Mouse (Mus musculus): ENCODE measurements around the gene Sdhb.

Gene Sdhb

DNA sequence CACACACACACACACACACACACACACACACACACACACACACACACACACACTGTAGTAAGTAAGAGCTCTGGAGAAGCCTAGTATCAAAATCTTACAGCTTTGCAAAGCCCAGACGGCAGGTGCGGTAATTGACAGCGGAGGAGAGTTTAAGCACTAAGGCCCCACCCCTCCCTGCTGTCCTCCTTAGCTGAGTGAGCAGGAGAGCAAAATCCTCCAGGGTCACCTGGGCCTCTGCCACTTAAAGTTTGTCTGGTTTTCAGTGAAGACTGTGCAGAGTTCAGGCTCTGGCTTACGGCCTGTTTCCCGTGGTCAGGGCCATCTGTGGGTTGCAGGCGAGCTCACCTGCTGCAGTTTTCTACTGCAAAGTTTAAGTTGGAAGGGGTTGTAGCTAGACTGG is 12.5 kb upstream of the Sdhb start:
- no peak for DNase-seq (ENCODE audit: low read depth, low spot score)

DNA sequence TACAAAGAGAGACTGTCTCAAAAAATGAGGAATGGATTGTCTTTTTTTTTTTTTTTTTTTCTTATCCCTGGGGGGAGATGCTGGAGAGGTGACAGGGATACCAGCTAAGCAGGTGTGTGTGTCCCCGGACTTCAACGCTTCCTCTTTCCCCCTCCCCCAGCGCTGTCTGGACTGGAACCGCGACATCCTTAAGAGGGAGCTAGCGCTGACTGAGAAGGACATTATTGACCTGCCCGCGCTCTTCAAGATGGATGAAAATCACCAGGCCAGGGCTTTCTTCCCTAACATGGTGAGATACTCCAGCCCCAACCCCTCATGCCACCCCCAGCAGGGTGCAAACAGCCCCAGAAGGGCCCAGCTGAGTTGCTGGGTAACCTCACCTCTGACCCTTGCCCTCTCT is 12.0 kb upstream of the Sdhb start:
- no peak for DNase-seq (ENCODE audit: low read depth, low spot score)

DNA sequence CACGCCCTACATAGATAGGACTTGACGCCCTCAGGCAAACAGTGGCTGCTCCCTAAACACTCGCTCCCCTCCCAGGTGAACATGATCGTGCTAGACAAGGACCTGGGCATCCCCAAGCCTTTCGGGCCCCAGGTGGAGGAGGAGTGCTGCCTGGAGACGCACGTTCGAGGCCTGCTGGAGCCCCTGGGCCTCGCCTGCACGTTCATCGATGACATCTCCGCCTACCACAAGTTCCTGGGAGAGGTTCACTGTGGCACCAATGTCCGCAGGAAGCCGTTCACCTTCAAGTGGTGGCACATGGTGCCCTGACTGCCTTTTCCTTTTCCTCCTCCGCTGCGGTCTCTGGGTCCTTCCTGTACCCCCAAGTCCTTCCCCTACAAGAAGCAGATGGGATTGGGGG is 11.4 kb upstream of the Sdhb start:
- no peak for DNase-seq (ENCODE audit: low read depth, low spot score)

DNA sequence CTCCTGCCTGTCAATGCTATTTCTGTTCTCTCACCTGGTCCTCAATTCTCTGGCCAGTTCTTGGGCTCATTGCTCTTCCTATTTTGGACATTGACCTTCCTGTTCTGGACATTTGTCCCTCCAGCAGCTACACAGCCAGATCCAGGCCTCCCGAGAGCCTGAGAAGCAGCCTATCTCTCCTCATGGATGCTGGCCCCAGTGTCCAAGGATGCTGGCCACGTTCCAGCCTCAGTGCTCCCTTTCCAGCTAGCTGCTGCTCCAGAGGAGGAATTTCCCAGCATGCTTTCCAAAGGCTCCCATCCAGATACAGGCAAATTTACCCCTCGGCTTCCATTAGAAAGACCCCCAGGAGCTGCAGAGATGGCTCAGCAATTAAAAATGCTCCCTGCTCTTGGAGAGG is 10.4 kb upstream of the Sdhb start:
- no peak for DNase-seq (ENCODE audit: low read depth, low spot score)

DNA sequence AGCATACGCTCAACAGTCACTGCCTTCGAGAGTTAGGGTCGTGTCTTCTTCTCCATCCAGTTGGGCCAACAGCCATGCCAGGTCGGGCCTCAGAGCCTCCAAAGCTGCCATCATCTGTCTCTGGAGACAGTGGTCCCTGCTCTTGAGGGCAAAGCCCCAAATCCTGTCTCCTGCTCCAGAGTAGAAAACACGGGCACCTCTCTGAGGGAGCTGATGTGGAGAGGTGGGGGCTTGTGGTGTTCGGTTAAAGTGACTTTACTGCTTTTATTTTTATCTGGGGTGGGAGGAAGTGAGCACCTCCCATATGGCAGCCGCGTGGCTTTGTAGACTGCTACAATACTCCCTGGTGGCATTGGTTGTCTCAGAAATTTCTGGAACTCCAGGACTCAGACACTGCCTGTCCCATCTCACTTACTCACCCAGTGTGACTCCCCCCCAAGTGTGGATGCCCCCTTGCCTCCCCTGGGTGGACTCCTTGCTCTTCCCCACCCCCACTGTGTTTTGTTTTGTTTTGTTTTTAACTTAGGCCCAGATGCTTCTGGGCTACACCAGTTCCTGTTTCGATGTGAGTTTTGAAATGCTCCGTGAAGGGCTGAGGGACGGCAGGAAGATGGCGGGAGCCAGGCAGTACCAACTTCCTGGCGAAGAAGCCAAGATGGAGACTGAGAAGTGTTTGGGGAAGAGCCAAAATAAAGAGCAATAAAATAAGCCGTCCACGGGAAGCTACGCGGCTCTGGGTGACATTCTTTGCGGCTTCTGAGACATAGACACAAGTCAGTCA is 9.0 kb upstream of the Sdhb start:
- DNase-seq (ENCODE audit: low read depth, low spot score): no peak

DNA sequence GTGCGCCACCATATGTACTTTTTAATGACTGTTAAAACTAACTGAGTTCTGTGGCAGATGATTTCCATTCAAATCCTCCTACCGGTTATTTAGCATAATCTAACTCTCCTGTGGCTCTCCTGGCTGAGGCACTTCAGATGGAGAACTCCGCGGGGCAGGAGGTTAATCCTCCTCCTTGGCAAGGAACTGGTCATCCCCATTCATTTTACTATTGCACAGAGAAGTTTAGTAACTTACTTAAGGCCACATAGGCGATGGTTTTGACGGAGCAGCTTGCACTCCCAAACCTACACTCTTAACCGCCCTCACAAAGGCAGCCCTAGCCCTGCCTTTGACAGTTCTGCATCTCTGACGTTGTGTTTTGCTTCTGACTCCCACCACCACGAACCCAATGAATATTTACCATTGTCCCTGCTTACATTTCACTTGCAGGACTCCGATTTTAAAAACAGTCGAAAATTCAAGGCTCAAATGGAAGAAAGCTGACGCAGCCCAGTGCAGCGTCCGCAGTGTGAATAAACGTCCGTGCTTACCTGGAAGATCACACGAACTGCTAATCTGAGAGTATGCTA is 3.8 kb upstream of the Sdhb start:
- DNase-seq (ENCODE audit: low read depth, low spot score): no peak

DNA sequence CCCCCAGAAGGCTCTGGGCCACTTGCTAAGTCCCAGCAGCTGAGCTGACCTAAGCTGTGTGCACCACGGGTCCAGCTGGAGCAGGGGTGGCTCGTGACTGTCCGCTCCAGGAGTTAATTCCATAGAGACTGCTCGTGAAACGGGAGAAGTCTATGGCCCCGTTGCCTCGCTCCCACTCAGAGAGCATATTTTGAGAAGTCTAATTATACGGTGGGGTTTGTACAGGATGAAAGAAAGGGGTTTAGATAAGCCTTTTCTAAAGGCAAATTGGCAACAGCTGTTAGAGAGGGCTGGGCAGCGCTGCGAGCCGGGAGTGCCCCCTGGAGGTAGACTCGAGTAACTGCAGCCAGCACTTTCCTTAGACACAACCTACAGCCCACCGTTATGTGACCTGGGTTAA is 3.3 kb upstream of the Sdhb start:
- DNase-seq (ENCODE audit: low read depth, low spot score): peak; percentile 67

DNA sequence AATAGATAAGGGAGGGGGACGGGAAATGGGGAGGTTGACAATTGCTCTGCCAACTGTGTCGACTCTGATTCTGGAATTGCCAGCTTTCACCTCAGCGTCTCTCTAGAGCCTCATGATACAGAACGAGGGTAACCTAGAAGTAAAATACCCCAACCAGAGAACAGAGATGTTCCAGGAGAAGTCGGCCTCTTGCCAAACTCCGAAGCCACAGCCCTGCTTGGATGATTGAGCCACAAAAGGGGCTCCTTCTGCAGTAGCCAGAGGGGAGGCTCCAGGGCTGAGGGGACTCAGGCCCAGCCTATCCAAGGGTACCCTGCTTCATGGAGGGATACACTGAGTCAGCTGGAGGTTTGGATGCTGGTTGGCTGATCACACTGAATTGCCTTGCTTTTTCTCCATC is 2.7 kb upstream of the Sdhb start:
- DNase-seq (ENCODE audit: low read depth, low spot score): no peak

DNA sequence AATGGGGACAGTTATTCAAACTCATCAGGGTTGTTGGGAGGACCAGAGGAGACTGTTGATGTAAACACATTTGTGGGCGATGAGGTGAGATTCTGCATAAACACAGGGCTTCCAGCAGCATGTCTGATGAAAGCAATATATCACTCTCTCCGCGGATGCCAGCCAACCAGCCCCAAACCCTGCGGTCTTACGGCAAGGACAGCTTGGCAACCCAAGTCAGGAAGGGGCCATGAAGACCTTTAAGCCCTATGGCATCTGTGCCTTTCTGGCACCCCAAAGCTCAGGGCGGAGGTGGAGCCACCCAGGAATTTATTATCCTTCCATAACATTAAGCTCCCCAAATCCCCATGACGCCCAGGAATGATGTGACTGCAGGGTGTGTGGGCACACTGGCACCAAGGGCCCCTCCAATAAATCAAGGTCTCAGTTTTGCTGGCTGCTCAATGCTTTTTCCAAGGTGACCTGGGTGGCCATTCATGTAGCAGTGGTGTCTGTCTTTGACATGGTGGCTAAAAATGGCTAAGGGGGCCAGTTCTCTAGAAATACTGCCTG is 1.8 kb upstream of the Sdhb start:
- no peak for DNase-seq (ENCODE audit: low read depth, low spot score)

DNA sequence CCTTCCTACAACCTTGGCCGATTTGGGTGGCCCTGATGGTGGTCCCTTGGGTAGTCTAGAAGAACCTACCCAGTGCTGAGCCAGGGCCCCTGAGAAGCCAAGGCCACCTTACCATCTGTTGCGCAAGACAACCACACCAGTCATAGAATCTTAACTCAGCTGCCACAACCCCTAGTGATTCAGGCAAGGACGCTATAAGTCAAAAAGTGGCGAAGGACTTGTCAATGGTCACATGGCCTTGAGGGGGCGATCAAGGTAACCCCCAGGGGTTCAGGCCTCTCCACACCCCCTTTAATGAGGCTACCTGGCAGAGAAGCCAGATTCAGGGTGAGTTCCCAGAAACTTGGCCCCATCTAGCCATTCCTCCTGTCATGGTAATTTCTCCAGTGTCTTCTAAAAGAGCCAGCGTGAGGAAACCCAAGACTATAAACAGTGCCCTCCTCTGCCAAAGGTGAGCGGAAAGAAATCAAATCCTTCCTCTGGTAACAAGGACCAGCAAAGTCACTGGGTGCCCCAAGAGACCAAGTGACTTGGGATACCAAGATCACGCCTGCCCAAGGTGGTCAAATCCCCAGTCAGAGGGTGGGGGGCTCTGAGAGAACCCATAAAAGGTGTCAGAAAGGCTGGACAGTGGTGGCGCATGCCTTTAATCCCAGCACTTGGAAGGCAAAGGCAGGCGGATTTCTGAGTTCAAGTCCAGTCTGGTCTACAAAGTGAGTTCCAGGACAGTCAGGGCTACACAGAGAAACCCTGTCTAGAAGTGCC is 1.1 kb upstream of the Sdhb start:
- DNase-seq (ENCODE audit: low read depth, low spot score): no peak

DNA sequence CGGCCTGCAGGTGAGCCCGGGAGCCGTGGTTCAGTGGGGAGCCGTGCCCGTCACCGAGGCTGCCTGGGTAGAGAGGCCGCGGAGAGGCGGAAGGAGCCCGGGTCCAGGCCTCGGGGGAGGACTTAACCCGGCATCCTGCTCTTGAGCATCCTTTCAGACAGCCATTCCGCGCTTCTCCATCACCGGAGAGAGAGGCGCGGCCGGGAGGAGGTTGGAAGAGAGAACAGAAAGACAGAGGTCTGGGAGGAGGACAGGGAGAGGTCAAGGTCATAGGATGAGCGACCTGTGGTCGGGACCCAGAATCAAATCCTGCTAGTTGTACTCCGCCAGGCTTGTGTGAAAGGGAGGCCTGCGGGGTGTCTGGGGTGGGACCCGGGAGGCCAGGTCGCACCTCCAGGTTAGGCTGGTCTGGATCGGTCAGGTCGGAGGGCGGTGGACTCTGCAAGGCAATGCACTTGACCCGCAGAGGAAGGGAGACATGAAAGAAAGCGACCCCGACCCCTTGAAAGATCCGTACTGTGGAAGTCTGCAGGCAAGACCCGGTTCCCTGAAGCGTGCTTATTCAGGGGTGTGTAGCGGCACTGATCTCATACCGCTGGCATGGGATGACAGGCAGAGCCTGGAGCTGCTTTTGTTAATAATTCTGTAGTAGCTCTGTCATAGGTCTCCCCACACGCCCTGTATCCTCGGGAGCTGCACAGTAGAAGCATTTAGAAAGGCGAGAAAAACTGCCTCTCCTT is 634 bp downstream of the Sdhb start:
- no peak for DNase-seq (ENCODE audit: low read depth, low spot score)

DNA sequence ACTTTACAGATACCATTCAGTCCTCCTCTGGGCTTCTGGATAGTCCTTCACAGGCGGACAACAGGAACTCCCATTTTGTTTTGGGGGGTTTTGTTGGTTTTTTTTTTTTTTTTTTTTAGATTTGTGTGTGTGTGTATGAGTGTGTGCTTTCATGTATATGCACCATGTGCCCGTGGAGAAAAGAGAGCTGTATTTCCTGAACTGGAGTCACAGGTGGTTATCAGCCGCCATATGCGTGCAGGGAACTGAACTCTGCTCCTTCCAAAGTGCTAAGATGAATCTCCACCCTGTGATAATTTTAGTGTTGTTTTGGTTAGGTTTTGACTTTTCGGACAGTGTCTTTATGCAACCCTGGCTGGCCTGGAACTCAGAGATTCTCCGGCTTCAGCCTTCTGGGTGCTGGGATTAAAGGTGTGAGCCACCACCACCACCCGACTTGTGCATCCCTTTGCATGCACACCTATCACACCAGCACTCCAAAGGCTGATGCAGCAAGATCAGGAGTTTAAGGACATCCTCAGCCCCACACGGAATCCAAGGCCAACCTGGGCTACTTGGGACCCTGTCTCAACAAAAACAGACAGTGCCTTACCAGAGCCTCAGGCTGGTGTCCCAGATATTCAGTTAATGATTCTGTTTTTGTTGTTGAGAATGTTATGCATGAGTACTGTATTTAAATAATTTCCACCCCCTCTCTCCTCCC is 1.4 kb downstream of the Sdhb start:
- no peak for DNase-seq (ENCODE audit: low read depth, low spot score)

DNA sequence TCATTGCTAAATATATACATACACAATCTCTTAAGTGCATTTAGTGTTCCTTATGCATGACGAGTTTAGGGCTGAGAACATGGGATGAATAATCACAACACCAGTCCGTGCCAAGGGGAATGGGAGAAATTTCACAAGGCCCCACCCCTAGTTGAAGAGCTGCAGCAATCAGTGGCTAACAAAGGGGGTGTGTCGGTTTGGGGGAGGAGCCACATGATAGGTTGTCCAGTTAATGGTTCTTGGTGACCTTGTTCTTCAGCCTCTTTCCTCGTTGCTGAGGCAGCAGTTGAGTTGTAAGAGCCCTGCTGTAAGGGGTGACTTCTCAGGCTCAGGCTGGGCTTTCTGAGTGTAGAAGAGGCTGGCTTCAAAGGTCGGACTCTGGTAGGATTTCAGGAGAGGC is 1.9 kb downstream of the Sdhb start:
- peak; percentile 84 for DNase-seq (ENCODE audit: low read depth, low spot score)

DNA sequence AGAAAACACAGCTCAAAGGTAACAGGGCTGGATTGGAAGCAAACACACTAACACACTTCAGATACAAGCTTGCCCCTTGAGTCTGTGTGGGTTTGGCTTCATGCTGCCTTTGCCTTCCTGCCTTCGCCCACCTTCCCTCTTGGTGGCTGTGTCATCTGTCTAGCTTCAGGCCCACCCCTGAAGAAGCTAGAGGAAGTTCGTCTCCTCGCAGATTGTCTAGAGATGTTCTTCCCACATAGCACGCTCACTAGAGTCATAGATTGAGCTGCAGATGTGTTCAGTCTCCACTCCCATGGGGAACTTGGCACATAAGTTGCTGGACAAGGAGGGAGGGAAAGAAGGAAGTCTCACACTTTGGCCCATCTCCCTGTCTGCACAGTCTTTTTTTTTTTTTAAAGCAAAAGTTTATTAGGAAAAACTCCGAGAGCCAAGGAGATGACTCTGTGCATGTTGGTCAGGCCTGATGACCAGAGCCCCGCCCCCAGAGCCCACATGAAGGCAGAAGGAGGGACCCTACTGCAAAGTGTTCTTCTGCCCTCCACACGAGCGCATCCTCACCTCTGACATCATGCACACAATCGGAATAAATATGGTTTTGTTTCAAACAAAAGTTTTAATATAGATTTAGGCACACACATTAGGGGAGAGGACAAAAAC is 3.1 kb downstream of the Sdhb start:
- DNase-seq (ENCODE audit: low read depth, low spot score): no peak

DNA sequence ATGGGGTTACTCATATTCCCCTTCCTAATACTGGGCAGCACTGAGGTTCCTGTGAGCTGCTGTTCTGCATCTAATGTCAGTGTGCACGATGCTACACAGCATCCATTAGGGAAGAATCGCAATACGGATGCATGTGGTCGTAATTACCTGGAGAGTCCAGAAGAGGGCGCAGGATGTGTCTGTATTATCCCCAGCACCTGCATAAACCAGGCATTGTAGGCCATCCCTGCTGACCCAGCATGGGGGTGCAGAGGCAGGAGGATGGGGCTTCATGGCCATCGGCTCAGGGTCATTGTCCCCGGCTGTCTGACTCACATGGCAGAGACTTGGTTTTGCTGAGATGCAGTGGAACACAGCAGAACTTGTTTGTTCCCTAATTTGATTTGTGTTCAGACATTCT is 3.6 kb downstream of the Sdhb start:
- DNase-seq (ENCODE audit: low read depth, low spot score): peak; percentile 87

DNA sequence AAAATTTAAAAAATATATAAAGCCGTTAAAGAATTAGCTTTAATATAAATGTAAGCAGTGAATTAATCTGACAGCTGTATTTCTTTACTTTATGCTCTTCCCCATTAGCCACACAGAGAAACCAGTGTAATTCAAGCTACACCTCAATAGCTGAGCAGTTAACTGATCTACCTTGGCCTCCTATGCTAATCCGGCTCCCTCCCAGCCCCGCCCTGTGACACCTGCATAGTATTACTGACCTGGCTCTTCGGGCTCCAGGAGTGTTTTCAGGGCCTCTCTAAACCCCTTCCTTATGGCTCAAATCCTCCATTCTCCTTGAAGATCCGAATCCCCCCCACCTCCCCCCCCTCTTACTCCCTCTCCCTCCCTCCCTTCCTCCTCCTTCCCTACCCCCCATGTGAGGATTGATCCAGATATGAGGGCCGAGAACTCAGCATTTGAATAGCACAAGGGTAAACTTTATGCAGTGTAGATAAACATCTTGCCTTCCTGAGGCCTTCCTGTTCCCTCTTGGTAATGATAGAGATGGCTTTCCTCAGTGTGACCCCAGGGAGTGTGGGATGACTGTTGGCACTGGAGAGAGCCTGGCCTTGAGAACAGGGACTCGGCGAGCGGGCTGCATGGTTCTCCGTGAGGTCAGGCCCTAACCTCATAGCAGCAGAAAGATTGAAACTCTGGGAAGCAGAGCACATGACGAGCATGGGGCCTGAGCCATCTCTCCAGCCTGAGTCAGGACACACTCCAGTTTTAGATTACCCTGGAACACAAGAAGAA is 6.6 kb downstream of the Sdhb start:
- peak; percentile 55 for DNase-seq (ENCODE audit: low read depth, low spot score)

DNA sequence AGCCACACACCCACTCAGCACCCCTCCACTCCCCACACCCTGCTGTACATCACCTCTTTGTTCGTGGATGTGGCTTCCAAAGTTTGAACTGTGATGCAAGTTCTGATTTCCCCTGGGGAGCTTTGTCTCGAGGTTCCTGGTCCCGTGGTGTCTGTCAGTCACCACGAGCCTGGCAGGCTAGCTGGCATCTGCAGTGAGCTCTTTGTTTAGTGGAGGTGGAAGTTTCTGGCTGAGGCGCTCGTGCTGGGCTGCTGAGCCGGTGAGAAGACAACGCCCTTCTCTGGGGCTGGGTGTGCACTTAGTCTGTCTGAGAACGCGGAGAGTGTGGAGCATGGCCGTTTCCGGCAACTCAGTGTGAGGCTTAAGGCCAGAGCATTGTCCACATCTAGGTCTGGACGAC is 10.7 kb downstream of the Sdhb start:
- peak; percentile 55 for DNase-seq (ENCODE audit: low read depth, low spot score)

DNA sequence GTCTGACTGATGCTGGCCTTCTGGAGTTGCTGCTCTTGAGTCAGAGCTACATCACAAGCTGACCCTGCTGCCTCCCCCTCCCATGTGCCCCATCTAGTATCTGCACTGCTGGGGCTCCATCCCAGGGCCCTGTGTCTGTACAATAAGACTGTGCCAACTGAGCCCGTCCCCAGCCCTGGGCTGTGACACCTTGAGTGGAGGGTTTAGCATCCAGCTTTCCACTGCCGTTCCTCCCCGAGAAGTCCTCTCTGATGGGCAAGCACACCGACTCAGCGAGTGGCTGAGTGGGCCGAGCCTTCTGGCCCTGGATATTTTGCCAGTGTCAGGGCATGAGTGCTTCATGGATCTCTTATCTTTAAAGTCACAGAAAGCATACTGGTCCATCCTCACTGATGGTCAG is 13.4 kb downstream of the Sdhb start:
- no peak for DNase-seq (ENCODE audit: low read depth, low spot score)

DNA sequence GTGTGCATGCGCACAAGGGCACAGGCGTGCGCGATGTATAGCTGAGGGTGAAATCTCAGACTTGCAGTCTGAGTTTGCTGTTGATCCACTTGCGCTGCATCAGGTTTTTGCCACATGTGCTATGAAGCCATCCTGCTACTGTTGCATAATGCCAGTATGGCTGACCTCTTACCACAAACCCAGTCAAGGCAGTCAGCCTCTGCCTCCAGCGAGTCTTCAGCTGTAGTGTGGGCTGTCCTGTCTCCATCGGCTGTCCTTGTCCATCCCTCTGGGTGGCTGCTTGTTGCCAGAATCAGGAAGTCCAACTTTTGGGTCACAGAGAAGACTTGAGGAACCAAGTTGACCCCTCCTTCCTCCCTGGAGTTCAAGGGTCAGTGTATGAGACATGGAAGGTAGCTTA is 14.4 kb downstream of the Sdhb start:
- no peak for DNase-seq (ENCODE audit: low read depth, low spot score)

DNA sequence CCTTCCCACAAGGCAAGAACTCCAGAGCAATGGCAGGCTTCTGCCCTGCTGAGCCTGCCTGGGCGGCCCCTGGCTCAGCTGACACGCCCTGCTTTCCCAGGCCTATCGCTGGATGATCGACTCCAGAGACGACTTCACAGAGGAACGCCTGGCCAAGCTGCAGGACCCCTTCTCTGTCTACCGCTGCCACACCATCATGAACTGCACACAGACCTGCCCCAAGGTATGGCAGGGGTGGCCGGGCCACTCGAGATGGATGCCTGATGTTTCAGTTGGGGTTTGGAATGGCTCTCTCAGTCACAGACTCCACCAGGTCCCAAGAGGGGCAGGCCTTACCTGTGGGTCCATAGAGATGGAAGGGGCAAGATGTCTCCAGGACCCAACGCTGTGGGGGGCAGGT is 16.3 kb downstream of the Sdhb start:
- DNase-seq (ENCODE audit: low read depth, low spot score): no peak

All from R1 (cell line).